Mouse (Mus musculus) stomach, embryonic 16.5 days (tissue): Measurements from ENCODE around the gene Prkcd. TPM values are rescaled to one million over a fixed set of nuclear protein-coding genes. Genes with fewer than 3 reads are reported as not detected.

Source experiments
- ATAC-seq: fragments of 200-750 bp; cut with Nextera tagmentation; 2 replicates; pipeline ENCODE4 v1.8.0; 2017; ENCODE audit warnings: moderate number of reproducible peaks, moderate TSS enrichment; ENCODE audit not compliant: insufficient read depth, low FRiP score
- H3K27ac ChIP-seq: fragments of 300-500 bp; sonication (generic); 2 replicates; pipeline ENCODE4 v1.5.1; 2014; ENCODE audit warnings: low read length
- H3K27me3 ChIP-seq: fragments of 300-500 bp; sonication (generic); 2 replicates; pipeline ENCODE4 v1.6.1; 2014; ENCODE audit warnings: low read length, control low read depth, mixed read lengths; ENCODE audit not compliant: control insufficient read depth, insufficient read depth
- H3K36me3 ChIP-seq: fragments of 300-500 bp; sonication (generic); 2 replicates; pipeline ENCODE4 v1.6.1; 2014; ENCODE audit warnings: low read length; ENCODE audit not compliant: control insufficient read depth, insufficient read depth
- H3K4me1 ChIP-seq: fragments of 300-500 bp; sonication (generic); 2 replicates; pipeline ENCODE4 v1.6.1; 2014; ENCODE audit warnings: low read length, control low read depth, mixed read lengths; ENCODE audit not compliant: control insufficient read depth, insufficient read depth
- H3K4me2 ChIP-seq: fragments of 300-500 bp; sonication (generic); 2 replicates; pipeline ENCODE4 v1.6.1; 2014; ENCODE audit warnings: low read depth, low read length, mixed read lengths
- H3K4me3 ChIP-seq: fragments of 300-500 bp; sonication (generic); replicated peaks from 2 replicates; pipeline ENCODE4 v1.5.1; 2014; ENCODE audit warnings: mild to moderate bottlenecking, low read length
- H3K9ac ChIP-seq: fragments of 300-500 bp; sonication (generic); 2 replicates; pipeline ENCODE4 v1.6.1; 2014; ENCODE audit warnings: low read length
- H3K9me3 ChIP-seq: fragments of 300-500 bp; sonication (generic); replicated peaks from 2 replicates; pipeline ENCODE4 v1.6.1; 2016; ENCODE audit warnings: low read length, control low read depth; ENCODE audit not compliant: control insufficient read depth
- WGBS: fragments of 180-500 bp; shearing (Covaris S2); extraction: QIAGEN DNeasy Blood & Tissue Kit; methylation state at CpG from one replicate; pipeline ENCODE4 v1.1.7; 2014; 5-methylcytosine and 5-hydroxymethylcytosine counted together
- polyA plus RNA-seq: library from polyadenylated mRNA; unstranded; fragments of >200 nt; fragmentation: Nextera tagmentation; extraction: Ambion mirVana; gene quantifications from 2 replicates; pipeline ENCODE4 v1.2.1, GENCODE M21; 2015

The Prkcd gene
- polyA plus RNA-seq, 1 experiment from 2014 or later = 56.5 TPM

DNA sequence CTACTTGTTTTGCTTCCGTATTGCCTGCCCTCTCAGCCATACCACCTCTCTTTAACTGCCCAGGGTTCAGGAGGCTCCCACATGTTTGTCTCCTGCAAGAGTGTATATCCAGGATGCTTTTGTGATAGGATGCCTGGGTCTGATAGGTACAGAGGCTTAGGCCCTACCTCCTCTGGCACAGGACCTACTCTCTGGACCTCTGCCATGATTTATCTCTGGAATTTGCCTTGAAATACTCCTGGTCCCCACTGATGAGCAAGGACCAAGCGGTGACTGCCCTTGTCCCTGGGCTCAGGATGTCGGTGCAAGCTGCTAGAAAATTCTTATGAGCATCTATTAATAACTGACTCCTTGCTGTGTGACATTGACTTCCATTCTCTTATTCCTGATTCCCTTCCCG lies 12.0 kb upstream of the Prkcd start:
- WGBS = 79% methylated on average over 4 of the region's 4 CpGs
- Histone ChIP-seq H3K4me3 (no peak overlapping the region), H3K27me3 (no peaks in the 10 kb centered on the region), H3K27ac (no peak overlapping the region), H3K4me1 (peaks cover 11% of the 10 kb centered on the region; the same call in 1 of the 2 replicates), H3K36me3 (no peaks in the 10 kb centered on the region), H3K9me3 (no peaks in the 10 kb centered on the region), H3K9ac (no peak overlapping the region), H3K4me2 (no peak overlapping the region)
- ATAC-seq = no peak

DNA sequence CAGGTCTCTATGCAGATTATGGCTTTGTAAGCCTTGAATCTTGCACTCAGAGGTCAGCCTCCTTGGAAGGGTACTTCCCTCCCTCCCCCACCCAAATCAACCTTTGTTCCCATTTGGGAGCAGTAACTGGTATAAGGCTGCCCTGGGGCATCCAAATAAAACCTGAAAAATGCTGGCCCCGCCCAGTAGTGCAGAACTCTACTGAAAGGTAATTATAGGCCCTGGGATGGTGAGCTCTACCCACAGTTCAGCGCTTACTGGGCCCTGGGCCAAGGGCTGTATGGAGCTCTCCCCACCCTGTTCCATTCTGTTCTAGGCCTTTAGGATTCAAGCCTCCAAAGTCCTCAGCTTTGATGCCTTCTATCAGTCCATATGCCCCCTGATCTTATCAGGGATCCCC lies 11.1 kb upstream of the Prkcd start:
- WGBS = 72% methylated on average over 2 of the region's 2 CpGs
- ATAC-seq = peak; percentile 71; the same call in 1 of the 2 replicates
- H3K36me3 ChIP-seq = no peaks in the 10 kb centered on the region
- H3K4me3 ChIP-seq = no peak overlapping the region
- no peaks in the 10 kb centered on the region for H3K27me3 ChIP-seq
- no peak overlapping the region for H3K4me2 ChIP-seq
- H3K27ac ChIP-seq = peak overlapping the region; percentile 38; the same call in 1 of the 2 replicates
- 0 out of 2 replicates have a peak overlapping the region, but pooled peaks have one; percentile 10 for H3K9ac ChIP-seq
- H3K4me1 ChIP-seq = peaks cover 11% of the 10 kb centered on the region
- no peaks in the 10 kb centered on the region for H3K9me3 ChIP-seq

DNA sequence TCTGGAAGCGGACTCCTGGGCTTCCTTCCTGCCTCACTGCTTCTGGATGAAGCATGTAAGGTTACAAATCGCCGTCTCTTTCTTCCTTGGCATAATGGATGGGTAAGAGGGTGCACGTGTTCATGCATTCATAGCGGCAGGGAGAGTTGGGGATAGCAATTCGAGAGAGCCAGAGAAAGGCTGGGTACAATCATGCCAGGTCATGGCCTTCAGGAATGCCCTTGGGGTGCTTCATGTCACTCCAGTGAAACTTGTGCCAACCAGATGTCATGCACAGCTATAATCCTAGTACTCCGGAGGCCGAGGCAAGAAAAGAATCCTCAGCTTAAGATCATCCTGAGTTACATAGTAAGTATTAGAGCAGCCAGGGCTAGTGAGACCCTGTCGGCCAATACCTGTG lies 10.5 kb upstream of the Prkcd start:
- Histone ChIP-seq H3K9me3 (no peaks in the 10 kb centered on the region), H3K27ac (peak overlapping the region; percentile 34; the same call in 1 of the 2 replicates), H3K27me3 (no peaks in the 10 kb centered on the region), H3K4me3 (no peak overlapping the region), H3K4me2 (no peak overlapping the region), H3K36me3 (no peaks in the 10 kb centered on the region), H3K4me1 (peaks cover 16% of the 10 kb centered on the region), H3K9ac (no peak overlapping the region)
- 81% methylated on average over 9 of the region's 9 CpGs for WGBS
- no peak for ATAC-seq

DNA sequence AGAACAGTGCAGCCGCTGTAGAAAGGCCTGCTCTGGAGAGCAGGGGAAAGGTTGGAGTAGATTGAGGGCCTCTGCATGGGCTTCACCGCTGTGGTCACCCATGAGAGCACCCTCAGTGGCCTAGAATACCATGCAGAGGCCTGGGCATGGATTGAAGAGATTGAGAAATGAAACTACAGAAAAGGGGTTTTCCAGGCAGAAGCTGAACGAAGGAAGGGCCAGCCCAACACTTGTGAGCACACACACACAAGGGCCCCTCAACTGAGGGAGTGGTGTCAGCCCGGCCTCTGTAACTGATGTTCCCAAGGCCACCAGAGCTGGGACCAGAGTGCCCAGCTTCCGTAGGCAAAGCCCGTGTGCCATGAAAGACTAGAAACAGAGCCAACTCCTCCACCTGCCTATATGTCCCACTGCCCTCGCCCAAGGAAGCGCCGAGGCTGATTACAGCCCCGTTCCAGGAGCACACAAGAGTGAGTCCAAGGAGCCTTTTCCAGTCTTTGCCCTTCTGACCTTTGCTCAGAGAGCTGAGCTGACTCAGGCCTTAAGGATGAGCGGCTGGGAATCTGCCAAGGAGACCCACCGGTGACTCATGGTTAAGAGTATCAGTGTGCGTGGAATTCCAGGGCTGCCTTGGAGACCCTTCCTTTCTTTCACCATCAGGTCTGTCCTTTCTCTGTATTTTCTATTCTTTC lies 9.4 kb upstream of the Prkcd start:
- WGBS = 69% methylated on average over 13 of the region's 13 CpGs
- Histone ChIP-seq H3K9ac (0 out of 2 replicates have a peak overlapping the region, but pooled peaks have one; percentile 21), H3K9me3 (no peaks in the 10 kb centered on the region), H3K27me3 (no peaks in the 10 kb centered on the region), H3K27ac (no peak overlapping the region; the same call in 1 of the 2 replicates), H3K4me3 (no peak overlapping the region), H3K36me3 (no peaks in the 10 kb centered on the region), H3K4me1 (peaks cover 24% of the 10 kb centered on the region), H3K4me2 (no peak overlapping the region)
- peak; percentile 23; the same call in 1 of the 2 replicates for ATAC-seq

DNA sequence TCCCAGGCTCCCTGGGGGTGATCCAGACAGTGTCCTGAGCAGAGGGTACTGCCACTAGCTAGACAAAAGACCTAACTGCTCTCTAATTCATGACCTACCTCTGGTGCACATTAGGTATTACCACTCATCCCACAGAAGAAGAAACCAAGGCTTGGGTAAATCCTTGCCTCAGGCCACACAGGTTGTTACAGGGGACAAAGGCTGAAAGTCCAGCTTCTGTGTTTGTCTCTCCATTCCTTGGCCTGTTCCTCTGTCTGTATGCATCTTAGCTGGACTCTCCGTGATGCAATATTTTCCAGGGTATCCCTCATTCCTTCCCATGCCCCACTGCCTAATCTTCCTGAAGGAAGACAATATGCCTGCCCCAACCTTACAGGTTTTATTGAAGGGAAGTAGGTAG lies 8.4 kb upstream of the Prkcd start:
- Histone ChIP-seq H3K27me3 (no peaks in the 10 kb centered on the region), H3K27ac (no peak overlapping the region), H3K4me3 (no peak overlapping the region), H3K4me2 (no peak overlapping the region), H3K9ac (no peak overlapping the region), H3K9me3 (no peaks in the 10 kb centered on the region), H3K36me3 (no peaks in the 10 kb centered on the region), H3K4me1 (peaks cover 24% of the 10 kb centered on the region)
- 85% methylated on average over 1 of the region's 1 CpGs for WGBS
- ATAC-seq = no peak

DNA sequence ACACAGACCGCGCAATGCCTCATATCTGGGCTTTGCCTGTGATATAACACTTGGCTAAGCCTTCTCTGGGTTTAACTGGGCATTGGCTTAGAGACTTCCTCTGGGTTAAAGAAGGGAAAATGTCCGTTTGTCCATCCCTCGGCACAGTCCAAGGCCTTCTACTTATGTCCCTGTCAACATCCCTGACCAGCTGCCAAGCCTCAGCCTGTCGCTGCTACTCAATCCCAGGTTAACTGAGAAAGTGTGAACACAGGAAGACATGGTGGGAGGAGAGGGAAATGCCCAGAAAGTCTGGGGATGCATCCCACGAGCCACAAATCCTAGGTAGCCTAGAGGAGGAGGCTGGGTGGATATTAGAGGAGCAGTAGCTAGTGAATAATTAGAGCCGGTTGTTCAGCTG lies 7.7 kb upstream of the Prkcd start:
- no peak for ATAC-seq
- H3K4me1 ChIP-seq = peaks cover 24% of the 10 kb centered on the region
- H3K27me3 ChIP-seq = no peaks in the 10 kb centered on the region
- no peak overlapping the region for H3K4me3 ChIP-seq
- H3K36me3 ChIP-seq = no peaks in the 10 kb centered on the region
- WGBS = 71% methylated on average over 7 of the region's 7 CpGs
- H3K4me2 ChIP-seq = no peak overlapping the region
- no peak overlapping the region for H3K27ac ChIP-seq
- H3K9me3 ChIP-seq = no peaks in the 10 kb centered on the region
- H3K9ac ChIP-seq = no peak overlapping the region

DNA sequence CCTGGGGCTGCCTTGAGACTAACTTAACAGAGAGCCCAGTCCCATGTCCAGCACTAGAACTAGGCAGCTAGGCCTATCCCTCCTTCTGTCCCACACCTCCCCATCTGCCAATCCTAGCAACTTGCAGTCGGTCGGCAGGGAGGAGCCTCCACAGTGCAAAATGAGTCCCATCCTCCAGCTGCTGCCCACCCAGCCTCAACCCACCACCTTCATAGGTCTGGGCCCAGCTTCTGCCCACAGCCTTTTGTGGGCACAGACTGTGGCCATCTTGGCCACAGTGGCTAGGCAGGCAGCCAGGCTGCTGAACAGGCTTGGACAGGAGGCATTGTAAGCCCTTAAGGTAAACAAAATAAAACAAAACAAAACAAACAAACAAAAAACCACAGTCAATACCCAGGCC lies 5.8 kb upstream of the Prkcd start:
- no peak for ATAC-seq
- H3K4me2 ChIP-seq = no peak overlapping the region
- H3K9me3 ChIP-seq = no peaks in the 10 kb centered on the region
- H3K27ac ChIP-seq = peak overlapping the region; percentile 46; the same call in 1 of the 2 replicates
- no peak overlapping the region for H3K4me3 ChIP-seq
- WGBS = 59% methylated on average over 2 of the region's 2 CpGs
- H3K27me3 ChIP-seq = no peaks in the 10 kb centered on the region
- peaks cover 18% of the 10 kb centered on the region for H3K4me1 ChIP-seq
- H3K36me3 ChIP-seq = no peaks in the 10 kb centered on the region
- H3K9ac ChIP-seq = no peak overlapping the region

DNA sequence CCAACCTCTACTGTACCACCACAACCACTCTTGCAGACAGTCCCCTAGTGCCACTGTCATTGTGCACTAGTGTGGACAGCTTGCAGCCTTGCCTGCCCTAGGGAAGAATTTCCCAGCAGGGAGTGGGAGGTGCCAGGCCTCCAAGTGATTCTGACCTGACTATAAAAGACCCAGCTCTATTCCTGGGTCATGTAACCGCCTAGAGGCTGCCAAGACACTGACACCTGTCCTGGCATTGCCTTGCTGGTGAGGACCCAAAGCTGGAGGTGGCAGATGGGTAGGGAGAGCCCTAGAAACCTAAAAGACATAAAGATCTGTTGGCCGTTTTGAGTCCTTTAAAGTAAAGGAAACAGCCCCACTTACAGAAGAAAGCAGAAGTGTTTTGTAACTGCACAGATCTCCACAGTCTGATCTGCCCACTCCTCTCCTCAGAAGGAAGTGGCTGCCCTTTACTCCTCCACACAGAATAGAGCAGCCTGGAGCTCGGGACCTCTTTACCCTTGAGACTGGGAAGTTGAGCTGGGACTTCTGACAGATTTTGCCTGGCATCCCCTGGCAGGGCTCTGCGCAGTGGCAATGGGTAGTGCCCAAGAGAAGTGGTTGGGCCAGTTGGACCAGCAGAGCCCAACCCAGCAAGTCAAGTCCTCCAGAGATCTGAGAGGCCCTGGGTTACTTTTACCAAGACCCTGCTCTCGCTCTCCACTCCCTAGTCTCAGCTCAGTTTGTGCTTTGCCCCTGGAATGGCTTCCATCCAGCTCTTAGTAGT lies 5.0 kb upstream of the Prkcd start:
- H3K9ac ChIP-seq = no peak overlapping the region
- no peak overlapping the region for H3K4me3 ChIP-seq
- H3K27ac ChIP-seq = peak overlapping the region; percentile 46; the same call in 1 of the 2 replicates
- H3K9me3 ChIP-seq = no peaks in the 10 kb centered on the region
- whole genome bisulfite sequencing = 63% methylated on average over 5 of the region's 5 CpGs
- H3K4me2 ChIP-seq = no peak overlapping the region
- no peaks in the 10 kb centered on the region for H3K36me3 ChIP-seq
- peaks cover 22% of the 10 kb centered on the region for H3K4me1 ChIP-seq
- no peak; the same call in 1 of the 2 replicates for ATAC-seq
- H3K27me3 ChIP-seq = no peaks in the 10 kb centered on the region

DNA sequence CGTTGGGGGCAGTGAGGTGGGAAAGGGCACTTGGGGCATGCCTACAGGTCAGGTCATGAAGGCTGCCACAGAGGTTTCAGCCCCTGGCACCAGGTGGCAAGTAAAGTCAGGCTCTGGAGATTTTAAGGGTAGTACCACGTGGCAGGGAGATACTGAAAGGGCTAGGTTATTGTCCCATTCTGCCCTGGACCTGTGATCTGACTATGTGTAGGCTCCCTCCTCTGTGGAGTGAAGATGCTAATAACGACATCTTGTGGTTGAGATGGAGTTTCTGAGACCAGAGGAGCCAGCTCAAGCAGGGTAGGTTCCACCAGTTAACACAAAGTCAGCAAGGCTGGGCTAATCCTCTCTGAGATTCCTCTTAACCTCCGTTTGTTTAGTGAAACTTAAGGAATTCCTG lies 3.8 kb upstream of the Prkcd start:
- Histone ChIP-seq H3K27me3 (no peaks in the 10 kb centered on the region), H3K4me2 (no peak overlapping the region), H3K9me3 (no peaks in the 10 kb centered on the region), H3K9ac (no peak overlapping the region), H3K36me3 (no peaks in the 10 kb centered on the region), H3K4me1 (peaks cover 22% of the 10 kb centered on the region), H3K4me3 (no peak overlapping the region), H3K27ac (no peak overlapping the region)
- 42% methylated on average over 4 of the region's 4 CpGs for WGBS
- no peak for ATAC-seq
